15 mouse cellular contexts compared by ENCODE assay signal in genomic region chr5:66723037-66723436, GRCm38 (mm10). TPM values are rescaled to one million over a fixed set of nuclear protein-coding genes. Genes with fewer than 3 reads are reported as not detected.
A peak's percentile ranks its signal among the peaks of the same experiment; 100 is the strongest.
DNase-seq lines count a peak whose midpoint lies in the region; ATAC-seq and TF ChIP-seq lines count a peak whose summit lies in the region.
"Had no signal": no experiment of that assay in that cellular context is flagged by ENCODE, and none has a peak within 500 bp of the region (broad histone marks: within the 10 kb centered on the region; RNA-seq: fewer than 3 reads in every experiment).

No protein-coding gene starts in this region.

- peaks cover 94% of the 10 kb centered on the region for H3K27me3 ChIP-seq in heart, embryonic 10.5 days (ENCODE audit: insufficient read depth, poor library complexity, severe bottlenecking)
- H3K27me3 ChIP-seq in kidney, embryonic 14.5 days (ENCODE audit: control insufficient read depth, insufficient read depth, low read length) = no peaks in the 10 kb centered on the region
- H3K27me3 ChIP-seq in midbrain, embryonic 10.5 days (ENCODE audit: low read depth, poor library complexity, severe bottlenecking) = peaks cover 21% of the 10 kb centered on the region; the same call in 1 of the 2 replicates
- H3K27me3 ChIP-seq: megakaryocyte, embryonic 14.5 days had no signal

- ATAC-seq in kidney, embryonic 14.5 days (ENCODE audit: low FRiP score, low TSS enrichment) = no peak

- no peak overlapping the region for H3K4me2 ChIP-seq in kidney, embryonic 14.5 days (replicated peaks; ENCODE audit: low read depth, low read length)
- H3K4me2 ChIP-seq: liver, embryonic 11.5 days had no signal

- intact Hi-C loops in heart, postnatal 25 days (cut with DNase I) = no loop called here

- TF ChIP-seq POLR2A in brain, embryonic 14.5 days (IDR thresholded peaks at IDR 0.05; ENCODE audit: borderline replicate concordance, extremely low read depth, insufficient read depth, insufficient read length, poor library complexity, severe bottlenecking) = no peak

- no peak overlapping the region for H3K9ac ChIP-seq in kidney, embryonic 14.5 days (ENCODE audit: low read depth, low read length)

- H3K4me3 ChIP-seq in heart, embryonic 10.5 days = no peak overlapping the region
- no peak overlapping the region for H3K4me3 ChIP-seq in kidney, embryonic 14.5 days (ENCODE audit: low read length)
- H3K4me3 ChIP-seq in midbrain, embryonic 10.5 days = no peak overlapping the region
- H3K4me3 ChIP-seq: megakaryocyte, embryonic 14.5 days had no signal

- no peak for TF ChIP-seq CTCF in brain, embryonic 14.5 days (IDR thresholded peaks at IDR 0.05; ENCODE audit: borderline replicate concordance, extremely low read depth, insufficient read depth, insufficient read length)

- H3K9me3 ChIP-seq in heart, embryonic 10.5 days = no peaks in the 10 kb centered on the region
- H3K9me3 ChIP-seq in kidney, embryonic 14.5 days (ENCODE audit: control insufficient read depth, low read length) = no peaks in the 10 kb centered on the region
- H3K9me3 ChIP-seq in midbrain, embryonic 10.5 days (replicated peaks) = no peaks in the 10 kb centered on the region

- DNase-seq in heart, embryonic 10.5 days (ENCODE audit: low spot score) = no peak
- no peak for DNase-seq in heart, postnatal 25 days (ENCODE audit: low spot score)
- no peak for DNase-seq in kidney, adult 8-10 months
- peak; percentile 38 for DNase-seq in brain, embryonic 14.5 days (ENCODE audit: low read depth)
- no peak for DNase-seq in midbrain, embryonic 10.5 days (ENCODE audit: low spot score)
- DNase-seq in cerebellum, postnatal 36 days = no peak
- no peak for DNase-seq in frontal cortex, adult 2 months (ENCODE audit: extremely low spot score in 1 of 2, low spot score in 1 of 2)
- DNase-seq: cerebellum, adult 2 months; embryo, embryonic 11 days; kidney, postnatal 25 days; right cerebral cortex, postnatal 25 days; thymus, postnatal 4 days had no signal

- 0 out of 2 replicates have a peak overlapping the region, but pooled peaks have one; percentile 33 for H3K27ac ChIP-seq in heart, embryonic 10.5 days
- 0 out of 2 replicates have a peak overlapping the region, but pooled peaks have one; percentile 11 for H3K27ac ChIP-seq in kidney, embryonic 14.5 days (ENCODE audit: low read depth, low read length)
- H3K27ac ChIP-seq in midbrain, embryonic 10.5 days (replicated peaks) = peak overlapping the region; percentile 70

- WGBS in heart, embryonic 10.5 days = 54% methylated on average over 4 of the region's 4 CpGs
- WGBS in kidney, embryonic 14.5 days = 63% methylated on average over 4 of the region's 4 CpGs
- WGBS in midbrain, embryonic 10.5 days = 55% methylated on average over 4 of the region's 4 CpGs

- no peaks in the 10 kb centered on the region for H3K36me3 ChIP-seq in heart, embryonic 10.5 days
- no peaks in the 10 kb centered on the region for H3K36me3 ChIP-seq in kidney, embryonic 14.5 days (ENCODE audit: control insufficient read depth, insufficient read depth, low read length)
- H3K36me3 ChIP-seq in midbrain, embryonic 10.5 days = no peaks in the 10 kb centered on the region

- peaks cover 3% of the 10 kb centered on the region for H3K4me1 ChIP-seq in heart, embryonic 10.5 days
- 0 out of 2 replicates have a peak, but pooled peaks cover 3% of the 10 kb centered on the region for H3K4me1 ChIP-seq in kidney, embryonic 14.5 days (ENCODE audit: control insufficient read depth, insufficient read depth, low read length)
- peaks cover 51% of the 10 kb centered on the region for H3K4me1 ChIP-seq in midbrain, embryonic 10.5 days
- H3K4me1 ChIP-seq: megakaryocyte, embryonic 14.5 days had no signal

RNA-seq across cellular contexts. Expression of gene Limch1, which starts 22.6 kb away (rescaled TPM):
- polyA plus RNA-seq in heart, embryonic 10.5 days (2016; fragmentation: Nextera tagmentation; extraction: Ambion mirVana) = 20.8 and 30.1 TPM in 2 replicates
- 100 to 1,000 TPM; 210 to 274 TPM for total RNA-seq in heart, postnatal 25 days (2021)
- 36.7 and 48.9 TPM in 2 replicates for polyA plus RNA-seq in kidney, embryonic 14.5 days (2014; fragmentation: Nextera tagmentation; extraction: Ambion mirVana)
- 22.3 and 37.8 TPM in 2 replicates for polyA plus RNA-seq in brain, embryonic 14.5 days (2012; rRNA removed)
- polyA plus RNA-seq in midbrain, embryonic 10.5 days (2016; fragmentation: Nextera tagmentation; extraction: Ambion mirVana) = 33.2 and 37.2 TPM in 2 replicates
- polyA plus RNA-seq in frontal cortex, adult 2 months (2012; rRNA removed) = 75.4 and 83.3 TPM in 2 replicates

RNA-seq across cellular contexts. Expression of gene Uchl1, which starts 47.1 kb away (rescaled TPM):
- polyA plus RNA-seq in heart, embryonic 10.5 days (2016; fragmentation: Nextera tagmentation; extraction: Ambion mirVana) = 93.3 and 116 TPM in 2 replicates
- total RNA-seq in heart, postnatal 25 days (2021) = 1 to 10 TPM; 7.4 to 8.2 TPM
- 55.1 and 61.9 TPM in 2 replicates for polyA plus RNA-seq in kidney, embryonic 14.5 days (2014; fragmentation: Nextera tagmentation; extraction: Ambion mirVana)
- 1,464 and 1,575 TPM in 2 replicates for polyA plus RNA-seq in brain, embryonic 14.5 days (2012; rRNA removed)
- polyA plus RNA-seq in midbrain, embryonic 10.5 days (2016; fragmentation: Nextera tagmentation; extraction: Ambion mirVana) = 265 and 368 TPM in 2 replicates
- polyA plus RNA-seq in frontal cortex, adult 2 months (2012; rRNA removed) = 1,035 and 1,066 TPM in 2 replicates

Comparison
In these comparisons a context has a peak if more than half of its experiments do, and no peak if none do; other contexts are left out.
1. H3K27ac ChIP-seq: peak in every context shown above with its lines; median percentile 70 in midbrain, embryonic 10.5 days; 33 in heart, embryonic 10.5 days; 11 in kidney, embryonic 14.5 days.